Mouse (Mus musculus) embryonic facial prominence, embryonic 15.5 days (tissue): Measurements from ENCODE around the gene Cd44. TPM values are rescaled to one million over a fixed set of nuclear protein-coding genes. Genes with fewer than 3 reads are reported as not detected.

Source experiments
- ATAC-seq: fragments of 200-750 bp; cut with Nextera tagmentation; 2 replicates; pipeline ENCODE4 v1.8.0; 2017; ENCODE audit warnings: low read depth, moderate TSS enrichment; ENCODE audit not compliant: insufficient number of reproducible peaks, low FRiP score, low TSS enrichment
- H3K27ac ChIP-seq: fragments of 300-500 bp; sonication (generic); replicated peaks from 2 replicates; pipeline ENCODE4 v1.5.1; 2015; ENCODE audit warnings: mild to moderate bottlenecking, inconsistent platforms
- H3K27me3 ChIP-seq: fragments of 300-500 bp; sonication (generic); 2 replicates; pipeline ENCODE4 v1.6.1; 2015; ENCODE audit warnings: inconsistent platforms
- H3K36me3 ChIP-seq: fragments of 300-500 bp; sonication (generic); 2 replicates; pipeline ENCODE4 v1.6.1; 2015; ENCODE audit warnings: mild to moderate bottlenecking, inconsistent platforms
- H3K4me1 ChIP-seq: fragments of 300-500 bp; sonication (generic); 2 replicates; pipeline ENCODE4 v1.6.1; 2015; ENCODE audit warnings: inconsistent platforms
- H3K4me2 ChIP-seq: fragments of 300-500 bp; sonication (generic); replicated peaks from 2 replicates; pipeline ENCODE4 v1.6.1; 2015; ENCODE audit warnings: mild to moderate bottlenecking, inconsistent platforms
- H3K4me3 ChIP-seq: fragments of 300-500 bp; sonication (generic); replicated peaks from 2 replicates; pipeline ENCODE4 v1.5.1; 2015; ENCODE audit warnings: mild to moderate bottlenecking, inconsistent platforms
- H3K9ac ChIP-seq: fragments of 300-500 bp; sonication (generic); 2 replicates; pipeline ENCODE4 v1.6.1; 2015; ENCODE audit warnings: inconsistent platforms
- H3K9me3 ChIP-seq: fragments of 300-500 bp; sonication (generic); replicated peaks from 2 replicates; pipeline ENCODE4 v1.6.1; 2016; ENCODE audit warnings: inconsistent platforms
- WGBS: fragments of 180-500 bp; shearing (Covaris S2); methylation state at CpG from one replicate; pipeline ENCODE4 v1.1.7; 2015; 5-methylcytosine and 5-hydroxymethylcytosine counted together
- polyA plus RNA-seq: library from polyadenylated mRNA; unstranded; fragments of >200 nt; fragmentation: Nextera tagmentation; extraction: Ambion mirVana; gene quantifications from 2 replicates; pipeline ENCODE4 v1.2.1, GENCODE M21; 2015

Cd44 gene
- polyA plus RNA-seq, 1 experiment from 2014 or later: 56.9 TPM

DNA sequence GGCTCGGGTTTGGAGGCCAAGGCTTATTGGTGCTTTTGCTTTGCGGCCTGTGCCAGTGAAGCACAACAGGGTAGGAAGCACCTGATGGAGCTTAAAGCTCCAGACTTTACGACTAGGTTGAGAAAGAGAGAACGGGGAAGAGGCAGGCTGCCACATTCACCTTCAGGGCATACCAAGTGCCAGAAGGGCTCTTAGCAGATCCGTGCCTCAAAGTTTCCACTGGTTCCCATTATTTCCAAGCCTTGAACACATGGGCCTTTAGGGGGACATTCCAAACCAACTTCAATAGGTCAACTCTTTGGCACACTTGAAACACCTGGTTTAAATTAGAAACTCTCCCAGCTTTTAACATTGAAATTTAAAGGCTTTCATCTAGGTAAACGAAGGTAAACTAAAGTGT lies 108.7 kb downstream of the Cd44 start:
- WGBS: 66% methylated on average over 6 of the region's 6 CpGs
- Histone ChIP-seq H3K27me3 (no peaks in the 10 kb centered on the region), H3K27ac (no peak overlapping the region), H3K4me3 (no peak overlapping the region), H3K36me3 (no peaks in the 10 kb centered on the region), H3K4me2 (no peak overlapping the region), H3K9me3 (no peaks in the 10 kb centered on the region), H3K4me1 (no peaks in the 10 kb centered on the region), H3K9ac (no peak overlapping the region)
- ATAC-seq: no peak

DNA sequence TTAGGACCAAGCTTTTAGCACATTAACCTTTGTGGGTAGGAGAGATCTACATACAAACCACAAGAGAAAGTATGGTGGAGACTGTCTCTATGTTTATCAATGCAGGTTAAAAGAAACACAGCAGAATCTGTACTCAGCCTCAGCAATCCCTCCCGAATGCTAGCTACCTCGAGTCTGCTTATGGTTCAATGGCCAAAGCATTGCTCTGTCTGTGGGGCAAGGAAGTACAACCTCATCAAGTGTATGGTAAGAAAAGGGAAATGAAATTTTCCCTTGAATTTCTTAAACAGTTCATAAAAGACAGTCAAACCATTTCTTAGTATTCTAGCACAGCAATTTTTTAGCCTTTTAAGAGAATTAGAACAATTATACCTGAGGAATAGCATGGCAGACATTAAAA lies 109.8 kb downstream of the Cd44 start:
- no peak overlapping the region for H3K27ac ChIP-seq
- no peak overlapping the region for H3K4me3 ChIP-seq
- ATAC-seq: no peak
- no peaks in the 10 kb centered on the region for H3K27me3 ChIP-seq
- no peaks in the 10 kb centered on the region for H3K4me1 ChIP-seq
- no peaks in the 10 kb centered on the region for H3K36me3 ChIP-seq
- no peaks in the 10 kb centered on the region for H3K9me3 ChIP-seq
- no peak overlapping the region for H3K9ac ChIP-seq
- 77% methylated on average over 2 of the region's 2 CpGs for WGBS
- no peak overlapping the region for H3K4me2 ChIP-seq

DNA sequence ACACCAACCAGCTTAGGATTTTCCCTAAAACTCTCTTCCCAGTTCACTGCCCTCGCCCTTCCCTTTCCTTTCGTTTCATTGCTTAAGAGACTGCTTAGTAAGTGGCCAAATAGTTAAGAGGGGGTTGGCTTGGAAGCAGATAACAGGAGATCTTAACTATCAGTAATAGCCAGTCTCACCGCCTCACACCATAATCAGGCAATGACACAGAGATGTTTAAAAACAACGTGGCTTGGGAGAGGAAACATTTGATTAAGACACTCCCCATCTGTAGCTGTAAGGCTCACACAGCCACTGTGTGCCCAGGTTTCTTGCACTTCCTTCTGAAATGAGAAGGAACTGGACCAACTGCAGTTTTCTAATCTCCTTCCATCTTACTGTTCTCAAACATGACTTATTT lies 115.8 kb downstream of the Cd44 start:
- no peak overlapping the region for H3K27ac ChIP-seq
- no peak overlapping the region for H3K4me3 ChIP-seq
- no peak for ATAC-seq
- H3K4me1 ChIP-seq: no peaks in the 10 kb centered on the region
- H3K36me3 ChIP-seq: no peaks in the 10 kb centered on the region
- H3K9ac ChIP-seq: no peak overlapping the region
- H3K4me2 ChIP-seq: no peak overlapping the region
- H3K27me3 ChIP-seq: no peaks in the 10 kb centered on the region
- 61% methylated on average over 4 of the region's 4 CpGs for whole genome bisulfite sequencing
- no peaks in the 10 kb centered on the region for H3K9me3 ChIP-seq

GRCm38 (mm10) chr2:102782751-102783150 lies 118.7 kb downstream of the Cd44 start:
- Histone ChIP-seq H3K27me3 (no peaks in the 10 kb centered on the region), H3K27ac (no peak overlapping the region), H3K4me3 (no peak overlapping the region), H3K4me1 (no peaks in the 10 kb centered on the region), H3K36me3 (no peaks in the 10 kb centered on the region), H3K9me3 (no peaks in the 10 kb centered on the region), H3K9ac (no peak overlapping the region), H3K4me2 (no peak overlapping the region)
- 60% methylated on average over 7 of the region's 7 CpGs for whole genome bisulfite sequencing
- no peak for ATAC-seq

DNA sequence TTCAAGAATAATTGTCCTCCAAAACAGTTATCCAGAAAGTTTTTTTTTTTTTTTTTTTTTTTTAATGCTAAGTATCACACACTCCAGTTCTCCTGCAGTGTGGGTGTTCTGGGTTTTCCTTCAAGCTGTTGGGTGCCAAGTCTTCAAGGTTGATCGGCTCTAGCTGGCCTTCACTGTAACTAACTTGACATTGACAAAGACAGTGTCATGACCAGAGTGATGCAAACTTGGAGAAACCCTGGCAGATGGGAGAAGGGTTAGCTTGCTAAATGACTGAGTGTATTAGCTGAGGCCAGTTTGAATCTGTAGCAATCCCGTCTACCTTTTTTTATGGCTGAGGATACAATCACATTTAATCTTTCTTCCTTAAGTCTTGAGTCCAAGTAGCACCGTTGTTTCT lies 123.3 kb downstream of the Cd44 start:
- H3K4me3 ChIP-seq: no peak overlapping the region
- no peak overlapping the region for H3K4me2 ChIP-seq
- no peak overlapping the region for H3K27ac ChIP-seq
- H3K27me3 ChIP-seq: no peaks in the 10 kb centered on the region
- H3K9ac ChIP-seq: no peak overlapping the region
- 94% methylated on average over 3 of the region's 3 CpGs for WGBS
- H3K9me3 ChIP-seq: no peaks in the 10 kb centered on the region
- ATAC-seq: no peak
- H3K4me1 ChIP-seq: peaks cover 6% of the 10 kb centered on the region; the same call in 1 of the 2 replicates
- no peaks in the 10 kb centered on the region for H3K36me3 ChIP-seq

- H3K4me2 ChIP-seq: no peak overlapping the region
- H3K36me3 ChIP-seq: no peaks in the 10 kb centered on the region
- H3K27me3 ChIP-seq: no peaks in the 10 kb centered on the region
- peaks cover 6% of the 10 kb centered on the region; the same call in 1 of the 2 replicates for H3K4me1 ChIP-seq
- no peak overlapping the region for H3K9ac ChIP-seq
- WGBS: 55% methylated on average over 1 of the region's 1 CpGs
- ATAC-seq: no peak
- H3K4me3 ChIP-seq: no peak overlapping the region
- H3K9me3 ChIP-seq: no peaks in the 10 kb centered on the region
- H3K27ac ChIP-seq: no peak overlapping the region
These were observed 125.9 kb downstream of the Cd44 start for GRCm38 (mm10) chr2:102775561-102775960.

DNA sequence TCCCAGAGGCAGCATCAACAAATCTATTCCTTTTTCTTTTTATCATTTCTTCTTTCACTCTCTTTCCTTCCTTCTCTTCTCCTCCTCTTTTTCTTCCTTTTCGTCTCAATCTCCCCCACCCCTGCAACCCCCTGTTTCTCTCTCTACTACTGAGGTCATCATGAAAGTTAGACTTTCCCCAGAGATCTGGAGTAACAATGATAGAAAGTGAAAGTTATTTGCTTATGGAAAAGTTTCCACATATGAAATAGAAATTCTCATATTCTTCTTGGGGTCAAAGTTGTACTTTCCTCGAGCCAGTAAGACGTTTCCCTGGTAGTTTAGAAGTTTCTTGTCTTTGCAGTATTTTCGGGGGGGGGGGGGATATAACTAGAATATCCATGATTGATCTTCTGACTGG lies 126.8 kb downstream of the Cd44 start:
- ATAC-seq: no peak
- WGBS: 80% methylated on average over 4 of the region's 4 CpGs
- no peak overlapping the region for H3K9ac ChIP-seq
- no peak overlapping the region for H3K4me3 ChIP-seq
- no peaks in the 10 kb centered on the region for H3K9me3 ChIP-seq
- H3K27ac ChIP-seq: no peak overlapping the region
- H3K4me1 ChIP-seq: peaks cover 6% of the 10 kb centered on the region; the same call in 1 of the 2 replicates
- no peak overlapping the region for H3K4me2 ChIP-seq
- no peaks in the 10 kb centered on the region for H3K27me3 ChIP-seq
- no peaks in the 10 kb centered on the region for H3K36me3 ChIP-seq

DNA sequence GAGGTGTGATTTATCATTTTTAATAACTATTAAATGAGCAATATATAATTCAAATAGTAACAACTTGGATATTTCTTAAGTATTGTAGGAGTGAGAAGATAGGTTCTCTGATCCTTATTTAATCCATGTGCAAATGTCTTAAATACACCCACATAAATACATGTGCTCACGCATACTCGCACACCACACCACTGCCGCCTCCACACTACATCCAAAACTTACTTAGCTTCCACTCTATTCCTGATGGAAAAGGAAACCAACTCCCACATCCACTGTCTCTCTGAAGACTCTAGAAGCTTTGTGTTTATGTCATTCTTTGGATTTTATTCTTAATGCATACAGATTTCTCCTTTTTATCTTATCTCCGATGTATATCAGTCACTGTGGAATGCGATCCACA lies 129.2 kb downstream of the Cd44 start:
- 82% methylated on average over 5 of the region's 5 CpGs for WGBS
- Histone ChIP-seq H3K4me1 (peaks cover 6% of the 10 kb centered on the region; the same call in 1 of the 2 replicates), H3K4me3 (no peak overlapping the region), H3K27ac (no peak overlapping the region), H3K4me2 (no peak overlapping the region), H3K9ac (no peak overlapping the region), H3K27me3 (no peaks in the 10 kb centered on the region), H3K9me3 (no peaks in the 10 kb centered on the region), H3K36me3 (no peaks in the 10 kb centered on the region)
- no peak for ATAC-seq

DNA sequence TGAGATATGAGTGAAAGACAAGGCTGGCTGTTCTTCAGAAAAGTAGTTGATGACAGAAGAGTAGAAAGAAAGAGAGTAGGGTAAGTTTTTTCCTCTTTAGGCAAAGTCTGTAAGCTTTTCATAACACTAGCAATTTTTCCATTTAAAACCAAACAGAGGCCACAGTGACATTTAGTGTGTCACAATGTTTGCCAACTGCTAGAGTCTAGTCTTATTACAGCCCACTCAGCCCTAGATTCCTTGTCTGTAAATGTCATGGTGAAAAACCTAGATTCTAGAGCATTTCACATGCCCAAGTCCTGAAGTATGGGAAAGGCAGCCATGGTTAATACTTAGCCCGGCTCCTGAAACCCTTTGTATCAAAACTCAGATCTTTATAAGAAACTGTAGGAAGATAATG lies 130.2 kb downstream of the Cd44 start:
- H3K4me3 ChIP-seq: no peak overlapping the region
- H3K27me3 ChIP-seq: no peaks in the 10 kb centered on the region
- H3K36me3 ChIP-seq: no peaks in the 10 kb centered on the region
- 80% methylated on average over 1 of the region's 1 CpGs for WGBS
- H3K27ac ChIP-seq: no peak overlapping the region
- H3K9ac ChIP-seq: no peak overlapping the region
- peaks cover 6% of the 10 kb centered on the region; the same call in 1 of the 2 replicates for H3K4me1 ChIP-seq
- H3K9me3 ChIP-seq: no peaks in the 10 kb centered on the region
- no peak overlapping the region for H3K4me2 ChIP-seq
- ATAC-seq: no peak

DNA sequence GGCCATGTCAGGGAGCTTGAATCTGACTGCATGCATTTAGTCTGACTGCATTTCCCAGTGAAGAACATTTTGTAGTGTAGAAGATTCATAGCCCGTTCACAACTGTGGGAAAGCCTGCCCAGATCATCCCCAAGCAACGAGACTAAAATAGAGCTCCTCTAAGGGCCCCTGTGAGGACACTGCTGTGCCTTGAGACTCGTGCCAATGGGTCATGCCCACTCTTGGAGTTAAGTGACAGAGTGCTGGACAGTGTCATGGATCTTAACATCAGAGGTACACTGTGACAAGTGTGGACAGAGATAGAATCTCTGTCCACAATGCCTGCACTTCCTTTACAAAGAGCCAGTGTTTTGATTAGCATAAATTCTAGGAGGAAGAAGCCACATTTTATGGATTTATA lies 133.2 kb downstream of the Cd44 start:
- Histone ChIP-seq H3K36me3 (no peaks in the 10 kb centered on the region), H3K4me3 (no peak overlapping the region), H3K9me3 (no peaks in the 10 kb centered on the region), H3K4me1 (no peaks in the 10 kb centered on the region), H3K27me3 (no peaks in the 10 kb centered on the region), H3K9ac (no peak overlapping the region), H3K4me2 (no peak overlapping the region), H3K27ac (no peak overlapping the region)
- ATAC-seq: no peak
- 69% methylated on average over 3 of the region's 3 CpGs for WGBS

- Histone ChIP-seq H3K4me2 (no peak overlapping the region), H3K9ac (no peak overlapping the region), H3K4me1 (no peaks in the 10 kb centered on the region), H3K9me3 (no peaks in the 10 kb centered on the region), H3K4me3 (no peak overlapping the region), H3K36me3 (no peaks in the 10 kb centered on the region), H3K27me3 (no peaks in the 10 kb centered on the region), H3K27ac (no peak overlapping the region)
- ATAC-seq: no peak
- WGBS: 81% methylated on average over 8 of the region's 8 CpGs
These were observed 136.7 kb downstream of the Cd44 start for GRCm38 (mm10) chr2:102764602-102765374.

DNA sequence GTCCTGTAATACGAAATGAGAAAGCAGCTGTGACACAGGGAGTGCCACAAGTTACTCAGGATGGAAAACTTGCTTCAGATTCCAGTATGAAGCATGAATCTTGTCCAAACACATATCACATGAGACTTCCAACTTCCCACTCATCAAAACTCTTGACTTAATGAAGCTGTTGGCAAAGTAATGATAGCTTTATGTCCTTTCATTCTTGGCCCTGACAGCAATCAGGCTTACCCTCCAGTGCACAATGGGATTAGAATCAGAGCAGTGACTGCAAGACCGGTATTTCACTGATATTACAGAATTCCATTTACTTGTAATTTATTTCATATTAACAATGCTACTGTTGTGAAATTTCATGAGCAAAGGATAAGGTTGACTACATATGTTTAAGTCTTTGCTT lies 137.5 kb downstream of the Cd44 start:
- no peak for ATAC-seq
- H3K36me3 ChIP-seq: no peaks in the 10 kb centered on the region
- H3K4me2 ChIP-seq: no peak overlapping the region
- H3K27ac ChIP-seq: no peak overlapping the region
- no peak overlapping the region for H3K9ac ChIP-seq
- 79% methylated on average over 2 of the region's 2 CpGs for WGBS
- H3K27me3 ChIP-seq: no peaks in the 10 kb centered on the region
- no peaks in the 10 kb centered on the region for H3K4me1 ChIP-seq
- no peaks in the 10 kb centered on the region for H3K9me3 ChIP-seq
- H3K4me3 ChIP-seq: no peak overlapping the region
